Mouse (Mus musculus): Measurements from ENCODE around the gene Alk. TPM values are rescaled to one million over a fixed set of nuclear protein-coding genes. Genes with fewer than 3 reads are reported as not detected.

The Alk gene
- polyA plus RNA-seq, 1 experiment from 2014 or later = 0.11 TPM

- H3K9me3 ChIP-seq (replicated peaks; ENCODE audit: low read length) = no peaks in the 10 kb centered on the region
- WGBS = 79% methylated on average over 2 of the region's 2 CpGs
- H3K9ac ChIP-seq (ENCODE audit: low read depth, low read length) = no peak overlapping the region
- no peak overlapping the region for H3K4me2 ChIP-seq (ENCODE audit: low read length)
- H3K4me3 ChIP-seq (replicated peaks; ENCODE audit: low read depth, low read length) = no peak overlapping the region
- no peak overlapping the region for H3K27ac ChIP-seq
- H3K36me3 ChIP-seq (ENCODE audit: insufficient read depth, low read length) = no peaks in the 10 kb centered on the region
- ATAC-seq (replicated peaks; ENCODE audit: low FRiP score, low read depth) = no peak
- H3K27me3 ChIP-seq (ENCODE audit: insufficient read depth, low read length) = no peaks in the 10 kb centered on the region
- H3K4me1 ChIP-seq (replicated peaks; ENCODE audit: insufficient read depth, low read length) = no peaks in the 10 kb centered on the region
- TF ChIP-seq CTCF (IDR thresholded peaks at IDR 0.05; ENCODE audit: low read depth) = no peak
- DNase-seq (ENCODE audit: low spot score) = no peak
Observed at GRCm38 (mm10) chr17:72571379-72571778, 33.0 kb downstream of the Alk start.

GRCm38 (mm10) chr17:72569491-72569890, 34.9 kb downstream of the Alk start:
- no peaks in the 10 kb centered on the region for H3K27me3 ChIP-seq (ENCODE audit: insufficient read depth, low read length)
- no peak for TF ChIP-seq CTCF (IDR thresholded peaks at IDR 0.05; ENCODE audit: low read depth)
- 78% methylated on average over 10 of the region's 10 CpGs for WGBS
- ATAC-seq (replicated peaks; ENCODE audit: low FRiP score, low read depth) = no peak
- H3K4me3 ChIP-seq (replicated peaks; ENCODE audit: low read depth, low read length) = no peak overlapping the region
- no peaks in the 10 kb centered on the region for H3K9me3 ChIP-seq (replicated peaks; ENCODE audit: low read length)
- no peak overlapping the region for H3K4me2 ChIP-seq (ENCODE audit: low read length)
- H3K36me3 ChIP-seq (ENCODE audit: insufficient read depth, low read length) = no peaks in the 10 kb centered on the region
- H3K4me1 ChIP-seq (replicated peaks; ENCODE audit: insufficient read depth, low read length) = no peaks in the 10 kb centered on the region
- H3K9ac ChIP-seq (ENCODE audit: low read depth, low read length) = no peak overlapping the region
- no peak overlapping the region for H3K27ac ChIP-seq
- DNase-seq (ENCODE audit: low spot score) = no peak

- DNase-seq (ENCODE audit: low spot score) (peak; percentile 16), ATAC-seq (replicated peaks; ENCODE audit: low FRiP score, low read depth) (no peak)
- Histone ChIP-seq H3K4me1 (replicated peaks; ENCODE audit: insufficient read depth, low read length) (no peaks in the 10 kb centered on the region), H3K36me3 (ENCODE audit: insufficient read depth, low read length) (no peaks in the 10 kb centered on the region), H3K4me3 (replicated peaks; ENCODE audit: low read depth, low read length) (no peak overlapping the region), H3K9ac (ENCODE audit: low read depth, low read length) (no peak overlapping the region), H3K4me2 (ENCODE audit: low read length) (no peak overlapping the region), H3K27me3 (ENCODE audit: insufficient read depth, low read length) (no peaks in the 10 kb centered on the region), H3K9me3 (replicated peaks; ENCODE audit: low read length) (no peaks in the 10 kb centered on the region), H3K27ac (no peak overlapping the region)
- 29% methylated on average over 5 of the region's 5 CpGs for WGBS
- TF ChIP-seq CTCF (IDR thresholded peaks at IDR 0.05; ENCODE audit: low read depth) = no peak
Observed at GRCm38 (mm10) chr17:72563423-72563822, 41.0 kb downstream of the Alk start.

- ATAC-seq (replicated peaks; ENCODE audit: low FRiP score, low read depth) (no peak), DNase-seq (ENCODE audit: low spot score) (no peak)
- no peak overlapping the region for H3K27ac ChIP-seq
- H3K27me3 ChIP-seq (ENCODE audit: insufficient read depth, low read length) = no peaks in the 10 kb centered on the region
- H3K4me1 ChIP-seq (replicated peaks; ENCODE audit: insufficient read depth, low read length) = no peaks in the 10 kb centered on the region
- H3K4me2 ChIP-seq (ENCODE audit: low read length) = no peak overlapping the region
- no peaks in the 10 kb centered on the region for H3K9me3 ChIP-seq (replicated peaks; ENCODE audit: low read length)
- no peaks in the 10 kb centered on the region for H3K36me3 ChIP-seq (ENCODE audit: insufficient read depth, low read length)
- 38% methylated on average over 3 of the region's 3 CpGs for WGBS
- no peak for TF ChIP-seq CTCF (IDR thresholded peaks at IDR 0.05; ENCODE audit: low read depth)
- no peak overlapping the region for H3K4me3 ChIP-seq (replicated peaks; ENCODE audit: low read depth, low read length)
- no peak overlapping the region for H3K9ac ChIP-seq (ENCODE audit: low read depth, low read length)
Observed at GRCm38 (mm10) chr17:72561471-72561870, 43.0 kb downstream of the Alk start.

GRCm38 (mm10) chr17:72560771-72561170, 43.7 kb downstream of the Alk start:
- 75% methylated on average over 1 of the region's 1 CpGs for WGBS
- H3K36me3 ChIP-seq (ENCODE audit: insufficient read depth, low read length) = no peaks in the 10 kb centered on the region
- H3K27me3 ChIP-seq (ENCODE audit: insufficient read depth, low read length) = no peaks in the 10 kb centered on the region
- no peak for TF ChIP-seq CTCF (IDR thresholded peaks at IDR 0.05; ENCODE audit: low read depth)
- DNase-seq (ENCODE audit: low spot score) (no peak), ATAC-seq (replicated peaks; ENCODE audit: low FRiP score, low read depth) (no peak)
- no peak overlapping the region for H3K9ac ChIP-seq (ENCODE audit: low read depth, low read length)
- H3K4me2 ChIP-seq (ENCODE audit: low read length) = no peak overlapping the region
- no peaks in the 10 kb centered on the region for H3K4me1 ChIP-seq (replicated peaks; ENCODE audit: insufficient read depth, low read length)
- no peaks in the 10 kb centered on the region for H3K9me3 ChIP-seq (replicated peaks; ENCODE audit: low read length)
- H3K27ac ChIP-seq = no peak overlapping the region
- no peak overlapping the region for H3K4me3 ChIP-seq (replicated peaks; ENCODE audit: low read depth, low read length)

GRCm38 (mm10) chr17:72557029-72557735, 47.2 kb downstream of the Alk start:
- H3K9ac ChIP-seq (ENCODE audit: low read depth, low read length) = no peak overlapping the region
- H3K36me3 ChIP-seq (ENCODE audit: insufficient read depth, low read length) = no peaks in the 10 kb centered on the region
- WGBS = 88% methylated on average over 6 of the region's 6 CpGs
- DNase-seq (ENCODE audit: low spot score) (no peak), ATAC-seq (replicated peaks; ENCODE audit: low FRiP score, low read depth) (no peak)
- H3K4me2 ChIP-seq (ENCODE audit: low read length) = no peak overlapping the region
- H3K4me3 ChIP-seq (replicated peaks; ENCODE audit: low read depth, low read length) = no peak overlapping the region
- no peak overlapping the region for H3K27ac ChIP-seq
- H3K27me3 ChIP-seq (ENCODE audit: insufficient read depth, low read length) = no peaks in the 10 kb centered on the region
- TF ChIP-seq CTCF (IDR thresholded peaks at IDR 0.05; ENCODE audit: low read depth) = no peak
- no peaks in the 10 kb centered on the region for H3K4me1 ChIP-seq (replicated peaks; ENCODE audit: insufficient read depth, low read length)
- H3K9me3 ChIP-seq (replicated peaks; ENCODE audit: low read length) = no peaks in the 10 kb centered on the region

GRCm38 (mm10) chr17:72546274-72546673, 58.2 kb downstream of the Alk start:
- no peaks in the 10 kb centered on the region for H3K4me1 ChIP-seq (replicated peaks; ENCODE audit: insufficient read depth, low read length)
- no peaks in the 10 kb centered on the region for H3K36me3 ChIP-seq (ENCODE audit: insufficient read depth, low read length)
- no peak overlapping the region for H3K4me3 ChIP-seq (replicated peaks; ENCODE audit: low read depth, low read length)
- ATAC-seq (replicated peaks; ENCODE audit: low FRiP score, low read depth) (no peak), DNase-seq (ENCODE audit: low spot score) (no peak)
- no peak overlapping the region for H3K9ac ChIP-seq (ENCODE audit: low read depth, low read length)
- WGBS = 75% methylated on average over 4 of the region's 4 CpGs
- no peak overlapping the region for H3K4me2 ChIP-seq (ENCODE audit: low read length)
- no peaks in the 10 kb centered on the region for H3K9me3 ChIP-seq (replicated peaks; ENCODE audit: low read length)
- no peaks in the 10 kb centered on the region for H3K27me3 ChIP-seq (ENCODE audit: insufficient read depth, low read length)
- no peak for TF ChIP-seq CTCF (IDR thresholded peaks at IDR 0.05; ENCODE audit: low read depth)
- H3K27ac ChIP-seq = no peak overlapping the region

Measured in kidney, postnatal 0 days (tissue).